Mouse (Mus musculus): ENCODE data around the gene Slc35e2.

Gene Slc35e2

DNA sequence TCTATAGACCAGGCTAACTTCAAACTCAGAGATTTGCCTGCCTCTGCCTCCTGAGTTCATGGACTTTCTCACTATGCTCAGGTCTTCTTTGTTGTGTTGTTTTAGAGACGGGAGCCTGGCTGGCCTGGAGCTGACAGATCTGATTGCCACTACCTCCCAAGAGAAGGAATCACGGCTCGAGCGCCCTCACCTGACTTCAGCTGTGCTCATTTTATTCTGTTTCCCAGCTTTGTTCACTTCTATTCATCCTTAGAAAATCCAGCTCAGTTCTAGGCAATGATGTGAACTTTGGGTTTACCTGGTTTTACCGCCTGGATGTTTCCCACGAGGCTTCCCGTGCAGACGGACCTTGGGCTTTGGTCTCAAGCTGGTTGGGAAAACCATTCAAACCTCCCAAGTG, 25.7 kb upstream of the Slc35e2 start:
- no peak for DNase-seq (ENCODE audit: low read depth, low spot score)

DNA sequence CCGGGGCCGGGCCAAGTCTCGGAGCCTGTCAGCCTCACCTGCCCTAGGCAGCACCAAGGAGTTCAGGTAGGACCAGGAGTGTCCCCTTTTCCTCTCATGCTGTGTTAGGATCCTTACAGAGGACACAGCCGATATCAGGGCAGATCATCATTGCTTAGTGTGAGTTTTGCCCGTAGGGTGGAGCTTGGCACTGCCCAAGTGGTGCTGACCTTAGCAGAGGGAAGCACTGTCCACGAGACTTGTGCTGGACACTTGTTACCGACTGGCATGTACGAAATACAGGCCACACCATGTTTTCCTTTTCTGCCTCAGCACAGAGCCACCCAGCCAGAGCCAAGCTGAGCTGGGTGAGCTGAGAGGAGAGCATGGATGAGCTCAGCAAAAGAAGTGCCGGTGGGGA, 24.1 kb upstream of the Slc35e2 start:
- no peak for DNase-seq (ENCODE audit: low read depth, low spot score)

DNA sequence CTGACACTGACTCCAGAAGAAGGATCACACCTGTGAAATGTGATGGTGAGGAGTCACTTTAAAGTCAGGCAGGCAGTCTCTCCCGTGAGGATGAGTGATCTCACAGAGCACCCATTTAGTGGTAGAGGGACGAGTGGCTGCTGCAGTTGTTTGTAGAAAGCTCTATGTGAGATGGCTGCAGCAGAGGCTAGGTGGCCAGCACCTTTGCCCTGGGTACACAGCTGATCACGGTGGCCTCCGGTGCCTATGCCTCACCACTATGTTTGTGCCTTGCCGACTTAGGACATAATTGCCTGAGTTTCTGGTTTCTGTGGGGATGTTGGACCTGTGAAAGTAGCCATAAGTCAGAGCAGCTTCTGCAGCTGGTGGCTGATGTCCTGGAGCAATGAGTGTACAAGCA, 23.5 kb upstream of the Slc35e2 start:
- DNase-seq (ENCODE audit: low read depth, low spot score) = no peak

DNA sequence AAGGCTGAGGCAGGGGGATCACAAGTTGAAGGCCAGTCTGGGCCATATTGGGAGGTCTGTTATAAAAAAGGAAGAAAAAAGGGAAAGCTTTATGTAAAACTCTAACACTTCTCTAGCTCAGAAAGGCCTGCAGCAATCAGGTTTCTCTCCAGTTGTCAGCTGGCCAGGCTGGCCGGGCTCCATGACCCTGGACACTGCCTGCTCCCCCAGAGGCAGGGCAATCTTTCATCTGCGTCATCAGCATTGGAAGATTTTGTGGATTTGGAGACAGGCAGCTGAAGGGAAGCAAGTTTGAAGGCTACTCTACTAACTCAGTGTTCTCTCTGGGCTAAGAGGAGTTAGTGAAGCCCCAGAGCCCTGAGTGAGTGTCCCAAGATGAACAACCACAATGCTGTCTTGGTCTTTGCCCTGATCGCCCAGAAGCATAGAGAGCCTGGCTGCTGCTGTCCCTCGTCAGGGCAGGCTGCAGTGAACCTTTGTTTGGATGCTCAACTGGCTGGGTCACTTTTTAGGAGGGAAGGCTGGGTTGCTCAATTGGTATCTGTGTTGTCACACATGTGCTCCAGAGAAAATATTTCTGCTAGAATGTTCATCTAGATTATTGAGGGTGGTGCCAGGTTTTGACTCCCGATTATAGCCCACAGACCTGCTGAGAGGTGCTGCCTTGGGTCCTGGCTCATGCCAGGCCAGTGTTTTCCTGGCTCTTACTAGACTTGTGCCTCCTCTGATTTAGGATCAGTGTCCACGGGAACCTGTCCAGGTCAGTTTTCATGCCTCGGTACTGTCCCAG, 22.7 kb upstream of the Slc35e2 start:
- no peak for DNase-seq (ENCODE audit: low read depth, low spot score)

DNA sequence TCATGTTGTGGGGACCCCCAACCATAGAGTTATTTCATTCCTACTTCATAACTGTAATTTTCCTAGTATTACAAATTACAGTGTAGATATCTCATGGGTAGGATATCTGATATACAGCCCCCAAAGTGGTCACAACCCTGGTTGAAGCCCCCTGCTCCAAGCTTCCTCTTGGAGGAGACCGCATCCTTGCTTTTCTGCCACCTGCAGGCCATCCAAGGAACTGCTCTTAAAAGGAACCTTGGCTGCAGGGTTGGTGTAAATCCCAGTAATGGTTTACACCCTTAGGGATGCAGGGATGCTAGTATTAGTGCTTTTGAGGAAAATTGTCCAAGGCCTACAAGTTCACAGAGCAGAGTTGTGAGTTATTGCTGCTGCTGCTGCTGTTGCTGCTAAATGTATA, 20.8 kb upstream of the Slc35e2 start:
- no peak for DNase-seq (ENCODE audit: low read depth, low spot score)

DNA sequence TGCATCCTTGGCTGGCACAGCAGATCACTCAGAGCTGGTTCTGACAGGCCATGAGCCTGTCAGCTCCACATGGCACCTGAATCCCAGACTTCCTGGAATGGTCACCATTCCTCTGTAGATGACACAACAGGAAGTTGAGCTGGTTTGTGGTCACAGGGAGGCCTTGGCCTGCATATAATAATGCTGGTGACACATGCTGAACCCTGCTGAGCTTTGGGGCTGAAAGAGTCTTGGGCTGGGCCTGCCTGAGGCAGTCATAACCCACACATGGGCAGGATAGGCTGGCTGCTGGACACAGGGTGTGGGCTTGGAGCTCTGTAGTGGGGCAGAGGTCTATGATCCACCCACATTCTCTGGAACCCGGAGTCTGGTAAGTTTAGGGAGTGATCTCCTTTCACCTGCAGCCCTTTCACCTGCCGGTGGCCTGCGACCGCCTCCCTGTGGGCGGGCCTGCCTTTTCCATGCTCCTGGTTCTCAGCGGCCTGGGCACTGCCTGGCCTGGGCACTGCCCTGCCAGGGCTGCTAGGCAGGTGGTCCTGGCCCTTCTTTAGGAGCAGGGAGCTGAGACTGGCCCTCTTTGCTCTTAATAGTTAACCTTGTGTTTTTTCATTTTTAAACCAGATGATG, 18.8 kb upstream of the Slc35e2 start:
- no peak for DNase-seq (ENCODE audit: low read depth, low spot score)

DNA sequence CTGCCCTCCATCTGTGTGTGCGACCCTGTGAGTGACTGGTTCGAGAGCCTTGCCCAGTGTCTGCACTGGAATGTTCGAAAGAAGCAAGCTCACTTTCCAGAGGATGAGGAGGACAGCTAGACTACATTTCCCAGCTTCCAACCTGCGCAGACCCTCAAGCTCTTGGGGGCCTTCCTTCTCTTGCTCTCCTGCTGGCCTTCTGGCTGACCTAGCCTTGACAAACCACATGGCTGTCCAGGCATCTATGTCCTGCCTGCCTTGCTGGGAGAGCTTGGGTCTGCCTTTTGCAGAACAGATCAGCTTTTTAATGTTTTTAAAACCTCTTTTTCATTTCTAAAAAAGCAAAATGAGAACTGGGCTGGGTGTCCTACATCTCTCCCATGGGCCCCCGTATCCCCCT, 11.9 kb upstream of the Slc35e2 start:
- no peak for DNase-seq (ENCODE audit: low read depth, low spot score)

DNA sequence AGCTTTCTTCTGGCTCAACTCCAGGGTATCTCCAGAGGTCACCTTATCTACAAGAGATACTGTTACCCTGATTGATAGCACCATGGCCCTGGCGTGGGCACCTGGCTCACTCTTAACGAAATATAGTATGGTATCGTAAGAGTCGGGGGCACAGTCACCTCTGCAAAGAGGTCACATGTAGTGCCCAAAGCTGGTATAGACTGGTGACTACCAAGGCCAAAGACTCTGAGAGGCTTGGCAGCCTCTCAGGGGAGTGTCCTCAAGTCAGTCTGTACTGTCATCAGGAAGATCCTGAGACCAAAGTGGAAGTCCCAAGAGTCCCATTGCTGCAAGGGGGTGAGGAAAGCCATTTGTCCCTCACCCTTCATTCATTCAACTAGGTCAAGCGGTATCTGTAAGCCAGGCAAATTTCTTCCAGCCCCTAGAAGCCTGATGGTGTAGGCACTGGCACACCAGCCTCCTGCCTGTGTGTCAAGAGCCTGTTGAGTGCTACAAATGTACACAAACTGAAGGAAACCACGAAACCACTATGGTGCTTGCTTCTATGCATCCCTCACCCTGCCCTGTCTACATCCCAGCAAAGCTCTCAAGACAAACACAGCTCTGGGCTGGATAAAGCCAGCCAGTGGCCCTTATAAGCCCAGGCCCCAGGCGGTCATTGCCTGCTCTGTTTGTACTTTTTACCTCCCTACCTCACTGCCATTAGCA, 10.1 kb upstream of the Slc35e2 start:
- no peak for DNase-seq (ENCODE audit: low read depth, low spot score)

DNA sequence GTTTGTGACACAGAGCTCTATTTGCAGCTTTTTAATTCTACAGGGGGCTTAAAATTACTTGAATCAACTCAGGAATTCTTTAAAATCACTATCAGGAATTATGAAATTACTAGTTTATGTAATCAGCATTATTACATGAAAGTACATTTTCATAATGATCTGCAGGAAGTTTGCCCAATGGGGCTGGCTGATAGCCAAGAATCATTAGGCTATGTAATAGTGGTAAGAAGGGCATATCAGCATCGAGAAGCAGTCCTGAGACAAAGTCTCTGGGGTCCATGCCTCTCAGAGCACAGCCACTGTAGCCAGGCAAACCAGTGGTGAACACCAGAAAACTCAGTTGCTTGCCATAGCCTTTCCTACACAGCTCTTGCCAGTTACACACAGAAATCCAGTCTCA, 7.4 kb upstream of the Slc35e2 start:
- DNase-seq (ENCODE audit: low read depth, low spot score) = no peak

DNA sequence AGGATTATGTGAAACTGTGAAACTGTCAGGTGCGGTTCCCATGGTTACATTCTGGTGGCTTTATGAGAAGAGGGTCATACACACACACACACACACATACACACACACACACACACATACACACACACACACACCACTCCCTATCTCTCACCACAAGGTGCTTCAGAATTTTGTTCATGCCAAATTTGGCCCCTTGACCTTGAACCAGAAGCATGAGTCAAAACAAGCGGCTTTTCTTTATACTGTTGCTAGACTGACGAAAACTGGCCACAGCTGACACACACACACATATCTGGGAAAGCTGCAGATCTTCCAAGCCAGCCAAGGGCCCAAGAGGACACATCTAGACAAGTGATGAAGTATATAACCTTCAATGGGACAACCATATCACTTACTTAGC, 5.4 kb upstream of the Slc35e2 start:
- DNase-seq (ENCODE audit: low read depth, low spot score) = no peak

DNA sequence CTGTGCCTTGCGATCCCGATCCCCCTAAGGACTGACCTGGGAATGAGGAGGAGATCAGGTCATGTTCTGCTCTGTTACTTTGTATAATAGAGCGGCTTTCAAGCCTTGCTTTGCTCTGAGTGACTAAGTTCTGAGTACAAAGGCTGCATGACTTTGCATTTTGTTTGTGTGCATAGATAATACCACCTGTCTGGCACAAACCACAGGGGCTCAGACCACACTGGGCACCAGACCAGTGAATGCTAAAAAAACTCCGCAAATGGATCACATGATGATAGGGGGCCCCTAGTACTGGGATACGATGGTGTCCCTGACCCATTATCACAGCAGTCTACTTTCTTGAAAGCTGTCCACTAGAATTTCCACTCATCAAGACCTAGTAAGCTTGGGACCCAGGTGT, 4.6 kb upstream of the Slc35e2 start:
- DNase-seq (ENCODE audit: low read depth, low spot score) = no peak

DNA sequence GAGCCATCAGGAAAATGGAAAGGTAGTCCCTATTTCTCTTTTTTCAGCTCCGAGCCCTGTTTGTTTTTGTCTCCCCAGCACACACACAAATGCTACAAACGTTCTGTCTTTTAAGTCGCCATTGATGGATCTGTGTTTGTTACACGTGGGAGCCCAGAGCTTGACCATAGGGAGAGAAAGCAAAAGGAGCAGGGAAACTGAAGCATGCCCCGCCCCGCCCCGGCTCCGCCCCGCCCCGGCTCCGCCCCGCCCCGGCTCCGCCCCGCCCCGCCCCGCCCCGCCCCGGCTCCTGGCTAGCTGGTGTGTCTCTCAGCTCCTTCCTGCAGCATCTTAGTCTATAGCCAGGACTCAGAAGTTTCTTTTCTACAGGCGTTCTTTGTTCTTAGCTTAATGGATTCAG, 2.7 kb upstream of the Slc35e2 start:
- DNase-seq (ENCODE audit: low read depth, low spot score) = no peak

DNA sequence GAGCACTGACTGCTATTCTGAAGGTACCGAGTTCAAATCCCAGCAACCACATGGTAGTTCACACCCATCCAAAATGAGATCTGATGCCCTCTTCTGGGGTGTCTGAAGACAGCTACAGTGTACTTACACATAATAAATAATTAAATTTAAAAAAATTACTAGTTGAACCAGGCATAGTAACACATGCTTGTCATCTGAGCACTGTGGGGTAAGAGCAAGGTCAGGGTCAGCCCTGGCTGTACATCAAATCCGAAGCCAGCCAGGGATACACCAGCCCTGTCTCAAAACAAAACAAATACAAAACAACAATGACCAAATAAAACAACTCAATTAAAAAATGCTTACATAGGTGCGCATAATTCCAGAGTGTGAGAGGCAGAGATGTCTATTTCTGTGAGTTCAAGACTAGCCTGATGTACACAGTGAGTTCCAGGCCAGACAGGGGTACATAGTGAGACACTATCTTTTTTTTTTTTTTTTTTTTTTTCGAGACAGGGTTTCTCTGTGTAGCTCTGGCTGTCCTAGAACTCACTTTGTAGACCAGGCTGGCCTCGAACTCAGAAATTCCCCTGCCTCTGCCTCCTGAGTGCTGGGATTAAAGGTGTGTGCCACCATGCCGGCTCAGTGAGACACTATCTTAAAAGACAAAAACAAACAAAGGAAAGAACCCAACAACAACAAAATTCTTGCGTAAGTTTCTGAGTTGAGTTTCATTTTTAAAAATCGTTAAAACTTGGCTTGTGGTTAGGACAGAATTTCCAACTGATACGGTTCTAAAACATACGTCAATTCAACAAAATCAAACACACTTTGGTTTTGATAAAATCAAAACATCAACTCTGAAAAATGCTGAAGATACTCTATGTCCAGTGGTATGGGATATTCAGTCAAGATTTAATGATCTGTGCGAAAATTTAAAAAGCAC, 1.1 kb upstream of the Slc35e2 start:
- DNase-seq (ENCODE audit: low read depth, low spot score) = no peak

DNA sequence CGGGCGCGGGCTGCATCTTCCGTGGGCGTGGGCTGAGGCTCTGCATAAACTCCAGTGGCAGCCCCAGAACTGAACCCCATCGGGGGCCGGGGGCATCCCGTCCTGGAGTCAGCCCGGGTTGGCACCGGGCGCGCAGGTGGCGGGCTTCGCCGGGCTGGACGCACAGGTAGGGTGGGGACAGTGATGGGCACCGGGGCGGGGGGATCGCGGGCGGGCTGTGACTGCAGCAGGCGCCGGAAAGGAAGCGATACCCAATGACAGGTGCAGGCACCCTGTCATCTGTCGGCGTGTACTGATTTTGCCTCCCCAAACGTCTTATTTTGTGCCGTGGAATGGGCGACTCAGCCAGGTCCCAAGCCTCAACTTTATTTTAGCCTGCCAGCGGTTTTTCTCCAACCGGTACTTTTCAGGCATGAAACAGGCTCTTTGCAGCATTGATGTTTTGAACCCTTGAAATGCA, 811 bp downstream of the Slc35e2 start:
- no peak for DNase-seq (ENCODE audit: low read depth, low spot score)

DNA sequence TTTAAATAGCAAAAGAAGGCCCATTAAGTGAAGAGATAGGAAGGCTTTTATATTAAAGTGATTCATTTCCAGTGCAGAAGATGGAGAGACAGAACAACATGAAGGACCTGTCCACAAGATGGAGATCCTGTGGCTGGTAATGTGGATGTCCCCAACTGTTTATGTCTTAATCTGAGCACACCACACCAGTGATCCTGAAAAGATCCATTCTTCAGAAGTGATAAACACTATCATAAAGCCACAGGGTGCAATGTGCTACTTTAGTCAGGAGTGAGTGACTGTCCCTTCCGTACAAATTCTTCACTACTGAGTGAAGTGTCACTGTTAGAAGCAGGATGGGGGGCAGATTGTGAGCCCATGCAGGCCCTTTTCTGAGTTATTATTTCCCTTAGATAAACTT, 1.5 kb downstream of the Slc35e2 start:
- DNase-seq (ENCODE audit: low read depth, low spot score) = no peak

DNA sequence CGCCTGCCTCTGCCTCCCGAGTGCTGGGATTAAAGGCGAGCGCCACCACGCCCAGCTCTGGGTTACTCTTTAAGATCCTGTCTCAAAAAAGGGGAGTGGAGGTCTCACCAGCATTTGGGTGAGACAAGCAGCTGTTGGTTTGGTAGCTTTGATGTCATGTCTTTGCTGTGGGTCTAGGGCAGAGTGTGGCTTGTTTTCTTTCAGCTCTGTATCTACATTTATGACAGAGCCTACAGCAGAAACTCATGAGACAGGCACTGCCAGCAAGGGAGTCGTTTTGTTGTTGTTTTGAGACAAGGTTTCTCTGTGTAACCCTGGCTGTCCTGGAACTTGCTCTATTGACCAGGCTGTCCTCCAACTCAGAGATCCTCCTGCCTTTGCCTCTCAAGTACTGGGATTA, 2.6 kb downstream of the Slc35e2 start:
- DNase-seq (ENCODE audit: low read depth, low spot score) = no peak

DNA sequence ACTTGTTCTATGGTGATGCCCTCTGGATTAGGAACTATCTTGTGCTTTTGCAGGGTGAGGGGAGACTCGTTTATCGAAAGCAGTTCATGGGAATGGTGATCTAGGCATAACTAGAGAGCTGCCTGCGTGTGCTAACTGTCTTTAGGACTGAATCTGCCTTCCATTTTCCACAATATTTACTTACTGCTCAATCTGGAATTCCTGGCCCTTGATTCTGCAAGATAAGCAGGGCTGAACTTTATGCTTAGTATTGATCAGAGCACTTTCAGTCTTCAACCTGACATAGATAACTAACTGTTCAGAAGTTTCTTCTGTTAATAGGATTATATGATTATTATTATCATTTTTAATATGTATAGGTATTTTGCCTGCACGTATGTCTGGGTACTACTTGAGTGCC, 3.9 kb downstream of the Slc35e2 start:
- DNase-seq (ENCODE audit: low read depth, low spot score) = no peak

DNA sequence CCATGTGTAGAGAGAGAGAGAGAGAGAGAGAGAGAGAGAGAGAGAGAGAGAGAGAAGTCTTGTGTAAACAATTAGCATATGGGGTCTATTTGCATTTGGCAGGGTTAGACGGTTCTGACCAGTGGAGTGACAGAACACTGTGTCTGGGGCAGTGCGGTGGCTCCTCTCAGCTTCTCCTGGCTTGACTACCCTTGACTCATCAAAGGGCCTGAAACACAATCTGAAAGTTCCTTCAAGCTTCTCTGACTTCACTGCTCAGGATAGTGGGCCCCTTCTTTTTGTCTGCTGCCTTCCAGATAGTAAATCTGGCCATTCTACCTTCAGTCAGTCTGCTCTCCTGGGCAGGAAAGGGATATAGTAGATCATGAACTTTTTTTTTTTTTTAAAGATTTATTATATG, 5.6 kb downstream of the Slc35e2 start:
- no peak for DNase-seq (ENCODE audit: low read depth, low spot score)

DNA sequence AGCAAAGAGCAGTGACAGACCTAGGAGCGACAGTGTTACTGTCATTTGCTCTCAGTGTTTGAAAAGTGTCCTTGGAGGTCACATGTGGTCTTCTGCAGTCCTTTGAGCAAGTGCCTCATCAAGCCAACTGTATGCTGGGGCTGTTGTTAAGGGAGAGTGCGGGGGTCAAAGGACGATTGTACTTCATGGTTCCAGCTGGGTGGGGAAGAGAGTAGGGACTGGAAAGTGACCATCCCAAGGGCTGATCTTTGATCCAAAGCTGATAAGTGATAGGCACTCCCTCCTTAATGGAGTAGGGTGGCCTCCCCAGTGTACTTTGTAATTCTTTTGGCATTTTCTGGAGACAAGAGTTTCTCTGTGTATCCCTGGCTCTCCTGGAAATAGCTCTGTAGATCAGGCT, 10.6 kb downstream of the Slc35e2 start:
- DNase-seq (ENCODE audit: low read depth, low spot score) = no peak

DNA sequence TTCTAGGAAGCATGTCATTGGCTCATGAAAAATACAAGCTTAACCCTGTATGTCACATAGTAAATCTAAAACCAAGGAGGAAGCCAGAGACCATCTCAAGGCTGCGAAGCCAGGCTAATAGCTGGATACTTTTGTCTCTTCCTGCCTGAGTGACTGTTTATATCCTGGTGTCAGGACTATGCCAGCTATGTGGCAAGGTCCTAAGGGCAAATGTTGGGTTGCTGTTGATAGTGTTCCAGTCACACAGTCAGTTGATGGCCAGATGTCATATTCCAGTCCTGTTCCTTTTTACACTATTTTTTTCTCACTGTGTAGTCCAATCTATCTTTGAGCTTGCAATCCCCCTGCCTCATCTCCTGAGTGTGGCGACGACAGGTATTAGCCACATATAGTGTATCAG, 12.0 kb downstream of the Slc35e2 start:
- DNase-seq (ENCODE audit: low read depth, low spot score) = no peak

DNA sequence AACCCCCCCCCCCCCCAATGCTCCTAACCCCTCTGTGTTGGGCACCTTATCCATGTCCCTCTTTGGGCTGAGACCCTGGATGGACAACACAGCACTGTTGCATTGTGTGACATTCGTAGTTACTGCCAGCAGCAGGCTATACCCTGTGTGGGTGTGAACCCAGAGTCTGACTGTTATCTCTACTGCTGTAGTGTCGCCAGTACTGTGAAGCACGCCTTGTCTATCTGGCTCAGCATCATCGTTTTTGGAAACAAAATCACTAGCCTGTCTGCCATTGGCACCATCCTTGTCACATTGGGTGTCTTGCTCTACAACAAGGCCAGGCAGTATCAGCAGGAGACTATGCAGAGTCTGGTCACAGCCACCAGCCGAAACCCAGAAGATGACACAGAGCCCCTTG, 17.1 kb downstream of the Slc35e2 start:
- DNase-seq (ENCODE audit: low read depth, low spot score) = no peak
